Mouse (Mus musculus) thymus, postnatal 10 days (tissue): ENCODE results near the gene Ccdc180.

ENCODE experiments used
- DNase-seq, 2 experiments: peaks; one replicate each; pipeline ENCODE4 v3.0.0; 2021; ENCODE audit warnings: low spot score in 2 of 2

Gene Ccdc180

DNA sequence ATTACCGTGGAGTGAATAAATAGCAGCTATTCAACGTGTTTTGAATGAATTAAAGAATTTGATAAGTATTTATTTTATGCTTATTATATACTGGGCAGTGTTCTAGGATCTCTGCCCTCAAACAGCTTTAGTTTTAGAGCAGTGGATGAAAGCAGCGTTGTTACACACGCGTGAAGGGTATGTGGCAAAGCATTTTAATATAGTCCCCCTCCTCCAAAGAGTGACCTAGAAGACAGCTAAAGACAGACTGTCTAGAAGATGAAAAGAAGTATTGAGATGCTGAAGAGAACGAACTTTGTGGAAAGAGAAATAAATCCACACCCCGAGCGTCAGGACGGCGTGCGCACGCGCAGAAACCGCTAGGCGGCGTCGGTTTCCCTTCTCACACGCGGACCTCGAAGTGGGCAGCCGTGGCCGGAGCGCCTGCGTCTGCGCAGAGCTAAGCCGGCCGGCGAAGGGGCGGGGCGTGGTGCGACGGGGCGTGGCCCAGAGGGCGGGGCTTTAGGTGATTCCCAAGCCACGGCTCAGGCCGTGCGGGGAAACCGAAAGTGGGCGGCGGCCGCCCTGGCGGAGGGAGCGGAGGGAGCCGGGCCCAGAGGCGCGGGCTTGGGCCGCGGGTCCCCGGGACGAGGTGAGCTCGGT lies 81.8 kb downstream of the Ccdc180 start:
- peak; percentile 62 to 73 for DNase-seq

DNA sequence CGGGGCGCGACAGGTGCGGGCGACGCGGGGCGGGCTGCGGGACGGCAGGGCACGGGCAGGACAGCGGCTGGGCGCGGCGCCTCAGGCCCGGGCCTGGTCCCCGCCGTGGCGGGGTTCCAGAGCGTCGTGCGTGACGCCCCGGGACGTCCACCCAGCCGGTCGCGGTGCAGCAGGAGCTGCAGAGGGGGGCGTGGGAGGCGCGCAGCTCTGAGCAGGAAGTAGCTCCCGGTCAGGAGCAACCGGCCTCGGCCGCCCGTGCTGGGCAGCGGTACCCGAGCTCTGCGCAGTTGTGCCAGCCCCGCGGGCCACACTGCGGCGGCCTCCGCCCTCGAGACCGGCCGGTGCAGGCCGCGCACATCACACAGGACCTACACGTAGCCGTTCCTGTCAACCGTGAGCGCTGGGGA lies 82.3 kb downstream of the Ccdc180 start:
- peak; percentile 7 to 20 for DNase-seq

- DNase-seq, result no peak
Measured at GRCm38 (mm10) chr4:45972951-45973350, 82.8 kb downstream of the Ccdc180 start.

GRCm38 (mm10) chr4:45976931-45977667 lies 87.0 kb downstream of the Ccdc180 start:
- DNase-seq, result no peak

DNA sequence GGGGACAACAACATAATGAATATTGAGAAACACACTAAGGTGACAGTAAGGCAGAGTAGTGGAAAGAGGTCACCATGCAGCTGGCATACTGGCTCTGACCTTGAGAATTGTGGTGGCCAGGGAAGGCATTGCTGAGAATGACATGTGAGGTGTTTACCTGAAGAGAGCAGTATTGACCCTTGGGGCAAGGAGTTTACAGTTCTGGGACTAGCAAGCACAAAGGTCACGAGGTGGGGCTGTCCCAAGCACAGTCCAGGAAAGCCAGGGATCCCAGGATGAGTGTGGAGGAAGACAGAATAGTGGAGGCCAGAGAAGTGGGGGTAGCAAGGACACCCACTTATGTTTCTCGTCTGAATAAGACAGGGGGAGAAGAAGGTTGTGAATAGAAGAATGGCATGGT lies 89.8 kb downstream of the Ccdc180 start:
- DNase-seq, result no peak

GRCm38 (mm10) chr4:45981054-45981453 lies 91.0 kb downstream of the Ccdc180 start:
- no peak for DNase-seq

- no peak for DNase-seq
Measured at GRCm38 (mm10) chr4:45990427-45991135, 100.5 kb downstream of the Ccdc180 start.

- DNase-seq, result no peak
Measured at GRCm38 (mm10) chr4:45998536-45998935, 108.4 kb downstream of the Ccdc180 start.
